Mouse (Mus musculus) spleen, adult 2 months (tissue): ENCODE results near the gene Atxn1l.

ENCODE experiments used
- CTCF ChIP-seq: fragments of 200-500 bp; IDR thresholded peaks from 2 replicates; pipeline ENCODE4 v1.5.1; 2011; ENCODE audit warnings: mild to moderate bottlenecking, inconsistent platforms; ENCODE audit not compliant: insufficient read depth, insufficient read length, insufficient replicate concordance; ENCODE audit errors: extremely low read depth
- POLR2A ChIP-seq: fragments of 200-500 bp; IDR thresholded peaks from 2 replicates; pipeline ENCODE4 v1.6.1; 2011; ENCODE audit warnings: low read depth, low read length, inconsistent platforms

DNA sequence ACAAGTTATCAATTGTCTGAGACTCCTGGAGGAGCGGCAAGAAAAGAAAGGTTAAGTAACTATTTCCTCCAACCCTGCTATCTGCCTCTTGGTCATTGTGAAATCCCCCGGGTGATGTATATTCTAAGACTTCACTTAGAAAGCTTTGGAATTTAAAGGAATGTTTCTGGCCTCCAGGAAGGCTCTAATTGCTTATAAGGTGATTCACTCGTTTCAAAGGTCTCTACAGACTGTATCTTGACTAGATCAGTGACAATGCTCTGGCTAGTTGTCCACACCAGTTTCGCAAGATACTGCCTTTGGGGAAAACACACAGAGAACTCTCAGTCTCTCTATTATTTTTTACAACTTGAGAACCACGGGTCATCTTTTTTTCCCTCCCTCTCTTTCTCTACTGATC lies 12.7 kb upstream of the Atxn1l start:
- TF ChIP-seq CTCF (no peak), POLR2A (no peak)
